Mouse (Mus musculus) neural tube, embryonic 15.5 days (tissue): ENCODE measurements around the gene Eogt. TPM values are rescaled to one million over a fixed set of nuclear protein-coding genes. Genes with fewer than 3 reads are reported as not detected.

Experiments used
- ATAC-seq: fragments of 200-750 bp; cut with Nextera tagmentation; 2 replicates; pipeline ENCODE4 v1.8.0; 2017; ENCODE audit warnings: mild to moderate bottlenecking, moderate TSS enrichment, moderate library complexity; ENCODE audit not compliant: low FRiP score
- H3K27ac ChIP-seq: fragments of 300-500 bp; sonication (generic); replicated peaks from 2 replicates; pipeline ENCODE4 v1.5.1; 2015; ENCODE audit warnings: mild to moderate bottlenecking, inconsistent platforms
- H3K27me3 ChIP-seq: fragments of 300-500 bp; sonication (generic); replicated peaks from 2 replicates; pipeline ENCODE4 v1.6.1; 2015; ENCODE audit warnings: inconsistent platforms
- H3K36me3 ChIP-seq: fragments of 300-500 bp; sonication (generic); 2 replicates; pipeline ENCODE4 v1.6.1; 2015; ENCODE audit warnings: inconsistent platforms
- H3K4me1 ChIP-seq: fragments of 300-500 bp; sonication (generic); 2 replicates; pipeline ENCODE4 v1.6.1; 2015; ENCODE audit warnings: inconsistent platforms
- H3K4me2 ChIP-seq: fragments of 300-500 bp; sonication (generic); 2 replicates; pipeline ENCODE4 v1.6.1; 2015; ENCODE audit warnings: inconsistent platforms, mild to moderate bottlenecking, moderate library complexity
- H3K4me3 ChIP-seq: fragments of 300-500 bp; sonication (generic); replicated peaks from 2 replicates; pipeline ENCODE4 v1.5.1; 2015; ENCODE audit warnings: mild to moderate bottlenecking, inconsistent platforms
- H3K9ac ChIP-seq: fragments of 300-500 bp; sonication (generic); replicated peaks from 2 replicates; pipeline ENCODE4 v1.6.1; 2015; ENCODE audit warnings: mild to moderate bottlenecking, inconsistent platforms
- H3K9me3 ChIP-seq: fragments of 300-500 bp; sonication (generic); replicated peaks from 2 replicates; pipeline ENCODE4 v1.6.1; 2016; ENCODE audit warnings: inconsistent platforms
- WGBS: fragments of 180-500 bp; shearing (Covaris S2); methylation state at CpG from one replicate; pipeline ENCODE4 v1.1.7; 2015; ENCODE audit warnings: mixed read lengths; 5-methylcytosine and 5-hydroxymethylcytosine counted together
- polyA plus RNA-seq: library from polyadenylated mRNA; unstranded; fragments of >200 nt; fragmentation: Nextera tagmentation; extraction: Ambion mirVana; gene quantifications from 2 replicates; pipeline ENCODE4 v1.2.1, GENCODE M21; 2015

Gene Eogt
- polyA plus RNA-seq, 1 experiment from 2014 or later = 13.3 TPM

DNA sequence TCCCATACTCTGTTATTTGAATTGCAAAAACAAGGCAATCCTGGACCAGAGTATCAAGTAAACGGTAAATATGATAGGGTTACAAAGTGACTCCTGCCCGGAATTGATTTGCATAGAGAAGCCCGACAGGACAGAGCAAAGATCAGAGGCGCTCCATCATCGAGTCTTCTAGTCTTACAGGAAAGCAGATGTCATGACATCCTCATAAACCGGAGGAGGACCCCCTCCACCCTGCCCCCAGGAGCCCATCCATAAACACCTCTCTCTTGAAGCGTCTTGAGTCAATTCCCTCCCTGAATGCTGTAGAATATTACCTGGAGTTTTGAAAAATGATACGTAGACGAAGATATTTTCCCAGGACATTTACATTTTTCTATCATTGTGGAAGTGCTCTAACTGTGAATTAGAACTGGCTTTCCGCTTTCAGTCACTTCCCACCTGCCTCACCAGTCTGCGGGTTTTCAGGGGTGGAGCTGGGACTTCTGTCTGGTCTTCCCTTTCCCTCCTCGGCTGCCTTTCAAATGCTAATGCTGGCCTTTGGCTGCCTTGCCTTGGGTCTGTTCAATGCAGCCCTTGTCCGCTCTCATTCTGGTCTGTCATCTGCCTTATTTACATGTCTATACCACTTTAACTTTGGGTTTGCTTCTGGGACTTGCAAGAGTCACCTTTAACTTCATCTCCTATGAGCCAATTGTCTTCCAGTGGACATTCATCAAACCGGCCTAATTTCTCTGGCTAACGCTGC lies 46.9 kb downstream of the Eogt start:
- peaks cover 6% of the 10 kb centered on the region; the same call in 1 of the 2 replicates for H3K27me3 ChIP-seq
- 4% methylated on average over 15 of the region's 15 CpGs for WGBS
- peaks cover 16% of the 10 kb centered on the region; the same call in 1 of the 2 replicates for H3K4me1 ChIP-seq
- no peak overlapping the region for H3K9ac ChIP-seq
- H3K9me3 ChIP-seq = no peaks in the 10 kb centered on the region
- no peaks in the 10 kb centered on the region for H3K36me3 ChIP-seq
- no peak overlapping the region for H3K27ac ChIP-seq
- no peak overlapping the region for H3K4me3 ChIP-seq
- H3K4me2 ChIP-seq = peak overlapping the region; percentile 13
- peak; percentile 68 for ATAC-seq

DNA sequence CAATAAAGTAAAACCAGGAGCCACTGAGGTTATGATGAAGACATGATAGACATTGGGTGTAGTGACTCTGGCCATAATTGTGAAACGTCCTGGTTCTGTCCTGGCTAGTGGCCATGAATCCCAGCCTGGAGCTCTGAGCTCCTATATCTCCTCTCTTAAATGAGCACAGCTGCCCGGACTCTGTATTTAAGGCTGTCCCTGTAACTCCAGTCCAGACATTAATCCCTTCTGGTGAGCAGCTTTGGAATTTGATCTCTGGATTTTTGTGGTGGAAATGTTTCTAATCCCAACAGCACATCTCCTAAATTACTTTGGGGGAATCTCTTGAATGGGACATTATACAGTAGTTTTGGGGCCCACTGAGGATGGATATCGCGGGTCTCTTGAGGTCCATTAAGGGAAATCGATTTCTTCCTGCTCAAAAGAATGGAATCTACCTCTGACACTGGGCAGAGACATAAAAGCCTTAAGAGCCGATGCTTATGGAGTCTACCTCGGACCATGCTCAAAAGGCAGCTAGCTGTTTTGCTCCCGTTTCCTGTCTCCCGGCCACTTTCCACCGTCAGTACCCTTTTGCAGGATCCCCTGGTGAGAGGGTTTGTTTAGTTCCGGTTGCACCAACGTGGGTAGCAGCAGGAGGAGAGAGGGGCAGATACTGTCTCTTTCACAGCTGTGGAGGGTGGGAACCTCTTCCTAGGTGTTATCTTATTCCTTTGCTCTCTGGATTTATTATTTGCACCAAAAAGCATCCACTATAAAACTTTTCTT lies 47.6 kb downstream of the Eogt start:
- Histone ChIP-seq H3K36me3 (no peaks in the 10 kb centered on the region), H3K9ac (no peak overlapping the region), H3K4me2 (peak overlapping the region; percentile 13; the same call in 1 of the 2 replicates), H3K4me3 (no peak overlapping the region), H3K27ac (no peak overlapping the region), H3K27me3 (peaks cover 6% of the 10 kb centered on the region; the same call in 1 of the 2 replicates), H3K4me1 (peaks cover 16% of the 10 kb centered on the region; the same call in 1 of the 2 replicates), H3K9me3 (no peaks in the 10 kb centered on the region)
- ATAC-seq = no peak
- WGBS = 22% methylated on average over 12 of the region's 12 CpGs

DNA sequence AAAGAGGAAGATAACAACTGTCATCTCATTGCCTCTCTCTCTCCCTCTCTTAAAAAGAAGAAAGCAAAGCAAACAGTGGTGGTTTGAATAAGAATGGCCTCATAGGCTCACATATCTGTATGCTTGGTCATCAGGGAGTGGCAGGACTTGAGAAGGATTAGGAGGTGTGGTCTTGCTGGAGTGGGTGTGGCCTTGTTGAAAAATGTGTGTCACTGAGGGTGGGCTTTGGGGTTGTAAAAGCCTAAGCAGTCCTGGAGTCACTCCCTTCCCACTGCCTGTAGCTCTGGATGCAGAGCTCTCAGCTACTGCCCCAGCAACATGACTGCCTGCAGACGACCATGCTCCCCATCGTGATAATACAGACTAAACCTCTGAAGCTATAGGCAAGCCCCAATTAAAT lies 66.6 kb downstream of the Eogt start:
- H3K4me1 ChIP-seq = 0 out of 2 replicates have a peak, but pooled peaks cover 8% of the 10 kb centered on the region
- H3K4me3 ChIP-seq = no peak overlapping the region
- no peaks in the 10 kb centered on the region for H3K36me3 ChIP-seq
- WGBS = 92% methylated on average over 2 of the region's 2 CpGs
- H3K9me3 ChIP-seq = no peaks in the 10 kb centered on the region
- no peak overlapping the region for H3K4me2 ChIP-seq
- no peaks in the 10 kb centered on the region for H3K27me3 ChIP-seq
- ATAC-seq = no peak
- H3K27ac ChIP-seq = no peak overlapping the region
- no peak overlapping the region for H3K9ac ChIP-seq

DNA sequence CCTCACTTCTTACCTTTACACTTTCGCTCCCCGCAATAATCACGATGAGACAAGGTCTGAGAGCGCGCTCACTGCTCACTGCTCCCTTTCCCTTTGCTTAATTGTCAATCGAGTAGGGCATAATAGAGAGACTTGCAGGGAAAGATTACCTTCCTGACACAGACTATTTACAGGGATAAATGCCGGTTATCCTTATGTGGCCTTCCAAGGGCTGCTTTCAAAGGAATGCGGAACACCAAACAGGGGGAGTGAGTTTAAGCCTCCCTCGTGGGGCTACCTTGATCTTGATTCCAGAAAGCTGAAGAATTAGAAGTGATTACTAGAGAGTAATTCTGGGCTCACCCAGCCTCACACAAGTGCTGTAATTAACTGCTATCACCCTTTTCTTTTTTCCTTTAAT lies 69.0 kb downstream of the Eogt start:
- no peak for ATAC-seq
- Histone ChIP-seq H3K27ac (no peak overlapping the region), H3K4me1 (0 out of 2 replicates have a peak, but pooled peaks cover 8% of the 10 kb centered on the region), H3K4me2 (no peak overlapping the region), H3K4me3 (no peak overlapping the region), H3K9ac (no peak overlapping the region), H3K27me3 (no peaks in the 10 kb centered on the region), H3K36me3 (no peaks in the 10 kb centered on the region), H3K9me3 (no peaks in the 10 kb centered on the region)
- WGBS = 49% methylated on average over 9 of the region's 9 CpGs

DNA sequence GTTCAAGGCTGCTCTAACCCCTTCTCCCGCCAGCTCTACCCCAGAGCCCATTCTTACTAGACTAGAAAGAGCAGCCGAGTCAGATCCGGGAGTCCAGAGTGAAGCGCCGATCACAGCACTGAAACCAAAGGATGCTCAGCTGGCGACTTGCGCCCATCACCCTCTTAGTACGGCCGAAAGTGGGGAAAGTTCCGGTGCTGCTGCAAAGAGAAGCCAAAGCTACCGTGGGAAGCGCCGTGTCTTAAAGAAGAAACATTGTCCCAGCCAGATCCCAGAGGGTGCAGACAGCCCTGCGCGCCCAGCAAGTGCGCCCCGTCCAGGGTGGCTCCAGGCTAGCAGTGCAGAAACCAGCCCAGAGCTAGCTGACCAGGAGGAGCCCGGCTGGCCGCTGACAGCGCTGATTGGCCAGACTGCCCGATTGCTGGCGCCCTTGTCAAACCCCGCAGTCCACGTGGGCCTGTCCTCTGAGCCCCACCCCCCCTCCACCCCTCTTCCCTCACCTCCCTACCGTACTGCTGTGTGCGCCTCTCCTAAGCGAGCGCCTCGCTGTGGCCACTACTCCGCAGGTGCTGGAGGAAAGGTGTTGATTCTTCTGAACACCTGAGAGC lies 88.8 kb downstream of the Eogt start, which contains the start of gene Fam19a4:
Fam19a4 (minus strand) TSS at position 340 of the 608 bp plus-strand sequence.
- Histone ChIP-seq H3K4me3 (peak within 1 kb of the TSS; percentile 41), H3K4me2 (peak within 1 kb of the TSS; percentile 80), H3K27me3 (peaks cover 41% of the 10 kb centered on the region), H3K27ac (no peak within 1 kb of the TSS), H3K36me3 (no peaks in the 10 kb centered on the region), H3K9ac (peak within 1 kb of the TSS; percentile 28), H3K4me1 (peaks cover 19% of the 10 kb centered on the region), H3K9me3 (no peaks in the 10 kb centered on the region)
- peak; percentile 70; the same call in 1 of the 2 replicates for ATAC-seq
- WGBS = 1% methylated on average over 30 of the region's 30 CpGs

Other genes starting within 250 kb of the Eogt start
- gene Fam19a4, start 88.8 kb downstream of the Eogt start, polyA plus RNA-seq = 3.2 and 4.0 TPM in 2 replicates
- gene Tmf1, start 29.9 kb upstream of the Eogt start, polyA plus RNA-seq = 37.5 and 37.8 TPM in 2 replicates
- 82.6 and 84.8 TPM in 2 replicates for gene Uba3, start 56.5 kb upstream of the Eogt start, polyA plus RNA-seq
- 137 and 143 TPM in 2 replicates for gene Arl6ip5, start 61.5 kb upstream of the Eogt start, polyA plus RNA-seq
- gene Lmod3, start 103.6 kb upstream of the Eogt start, polyA plus RNA-seq = 0.61 and 0.63 TPM in 2 replicates